Mouse (Mus musculus): ENCODE measurements at regions not wholly inside any gene's neighbourhood (a gene's known extent, or its start where the extent isn't known, plus 50 kb on each side); places are given as distances from the start of the nearest gene placed in this dataset.

GRCm38 (mm10) chr13:112025586-112025950, 216.8 kb upstream of the Map3k1 start:
- no peak overlapping the region for H3K27ac ChIP-seq
- no peak for ATAC-seq (ENCODE audit: insufficient number of reproducible peaks, insufficient read depth, low FRiP score, low TSS enrichment, low read depth)
- 80% methylated on average over 5 of the region's 5 CpGs for WGBS

DNA sequence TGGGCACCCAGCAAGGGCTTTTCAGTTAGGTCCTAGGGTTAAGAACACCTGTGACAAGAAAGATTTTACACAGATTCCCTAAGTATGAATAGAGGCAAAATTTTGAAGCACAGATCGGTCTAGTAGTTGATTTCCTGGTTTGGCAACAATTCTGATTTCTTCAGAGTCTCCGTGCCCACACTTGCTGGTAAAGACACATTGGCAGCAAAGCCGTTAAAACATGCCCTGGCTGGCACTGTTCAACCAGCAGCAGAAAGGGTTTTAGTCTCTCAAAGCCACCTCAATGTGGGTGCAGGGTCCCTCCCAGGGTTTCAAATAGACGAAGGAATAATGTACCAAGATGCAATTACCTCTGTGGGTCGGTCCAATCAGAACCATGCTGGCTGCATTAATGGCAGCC, 218.9 kb upstream of the Map3k1 start:
- Histone ChIP-seq H3K4me1 (replicated peaks) (peaks cover 7% of the 10 kb centered on the region), H3K27me3 (peaks cover 6% of the 10 kb centered on the region), H3K9ac (replicated peaks) (no peak overlapping the region), H3K4me3 (replicated peaks) (no peak overlapping the region), H3K36me3 (no peaks in the 10 kb centered on the region), H3K4me2 (no peak overlapping the region), H3K27ac (no peak overlapping the region), H3K9me3 (no peaks in the 10 kb centered on the region)
- ATAC-seq (ENCODE audit: insufficient number of reproducible peaks, insufficient read depth, low FRiP score, low TSS enrichment, low read depth) = no peak
- WGBS = 88% methylated on average over 5 of the region's 5 CpGs

More at GRCm38 (mm10) chr13:112025586-112025950, 216.8 kb upstream of the Map3k1 start:
- Histone ChIP-seq H3K9ac (replicated peaks) (no peak overlapping the region), H3K9me3 (no peaks in the 10 kb centered on the region), H3K27me3 (peaks cover 6% of the 10 kb centered on the region), H3K4me3 (replicated peaks) (no peak overlapping the region), H3K36me3 (no peaks in the 10 kb centered on the region), H3K4me2 (no peak overlapping the region), H3K4me1 (replicated peaks) (peaks cover 8% of the 10 kb centered on the region)

DNA sequence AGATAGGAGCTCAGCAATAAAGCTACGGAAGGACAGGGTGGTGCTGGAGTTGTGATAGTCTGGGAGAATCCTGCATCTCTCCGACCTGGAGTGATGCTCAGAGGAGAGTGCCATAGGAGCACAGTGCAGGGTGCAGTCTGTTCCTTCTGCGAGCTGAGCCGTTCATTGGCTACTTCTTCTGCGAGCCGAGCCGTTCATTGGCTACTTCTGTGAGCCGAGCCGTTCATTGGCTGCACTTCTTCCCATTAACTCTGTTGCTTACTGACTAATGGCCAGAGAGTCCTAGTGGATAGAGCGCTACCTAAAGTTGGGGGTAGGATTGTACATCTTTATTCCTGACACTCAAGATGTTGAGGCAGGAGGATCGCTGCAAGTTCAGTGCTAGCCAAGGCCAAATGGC, 222.3 kb upstream of the Map3k1 start:
- WGBS = 72% methylated on average over 11 of the region's 11 CpGs
- no peak for ATAC-seq (ENCODE audit: insufficient number of reproducible peaks, insufficient read depth, low FRiP score, low TSS enrichment, low read depth)
- H3K9me3 ChIP-seq = no peaks in the 10 kb centered on the region

GRCm38 (mm10) chr13:112031631-112032320, 223.0 kb upstream of the Map3k1 start:
- Histone ChIP-seq H3K9me3 (no peaks in the 10 kb centered on the region), H3K4me1 (replicated peaks) (no peaks in the 10 kb centered on the region), H3K9ac (replicated peaks) (no peak overlapping the region), H3K4me3 (replicated peaks) (no peak overlapping the region), H3K4me2 (no peak overlapping the region), H3K36me3 (no peaks in the 10 kb centered on the region), H3K27ac (no peak overlapping the region), H3K27me3 (no peaks in the 10 kb centered on the region)
- ATAC-seq (ENCODE audit: insufficient number of reproducible peaks, insufficient read depth, low FRiP score, low TSS enrichment, low read depth) = no peak
- 87% methylated on average over 24 of the region's 24 CpGs for WGBS

More for the DNA sequence above, 222.3 kb upstream of the Map3k1 start:
- H3K4me3 ChIP-seq (replicated peaks) = no peak overlapping the region
- H3K36me3 ChIP-seq = no peaks in the 10 kb centered on the region
- no peak overlapping the region for H3K9ac ChIP-seq (replicated peaks)
- H3K27ac ChIP-seq = no peak overlapping the region
- no peaks in the 10 kb centered on the region for H3K4me1 ChIP-seq (replicated peaks)
- no peaks in the 10 kb centered on the region for H3K27me3 ChIP-seq
- no peak overlapping the region for H3K4me2 ChIP-seq

- H3K27ac ChIP-seq = no peak overlapping the region
- ATAC-seq (ENCODE audit: insufficient number of reproducible peaks, insufficient read depth, low FRiP score, low TSS enrichment, low read depth) = no peak
- no peaks in the 10 kb centered on the region for H3K27me3 ChIP-seq
- H3K9me3 ChIP-seq = 0 out of 2 replicates have a peak, but pooled peaks cover 2% of the 10 kb centered on the region
- 83% methylated on average over 8 of the region's 8 CpGs for WGBS
- no peak overlapping the region for H3K4me2 ChIP-seq
- H3K9ac ChIP-seq (replicated peaks) = no peak overlapping the region
- no peaks in the 10 kb centered on the region for H3K4me1 ChIP-seq (replicated peaks)
- no peak overlapping the region for H3K4me3 ChIP-seq (replicated peaks)
- no peaks in the 10 kb centered on the region for H3K36me3 ChIP-seq
Measured at GRCm38 (mm10) chr13:112037731-112038380, 229.1 kb upstream of the Map3k1 start.

GRCm38 (mm10) chr13:112038556-112039304, 229.9 kb upstream of the Map3k1 start:
- Histone ChIP-seq H3K9me3 (0 out of 2 replicates have a peak, but pooled peaks cover 3% of the 10 kb centered on the region), H3K36me3 (no peaks in the 10 kb centered on the region), H3K4me2 (no peak overlapping the region), H3K4me3 (replicated peaks) (no peak overlapping the region), H3K9ac (replicated peaks) (no peak overlapping the region), H3K4me1 (replicated peaks) (no peaks in the 10 kb centered on the region), H3K27ac (no peak overlapping the region), H3K27me3 (no peaks in the 10 kb centered on the region)
- 90% methylated on average over 9 of the region's 9 CpGs for WGBS
- no peak for ATAC-seq (ENCODE audit: insufficient number of reproducible peaks, insufficient read depth, low FRiP score, low TSS enrichment, low read depth)

DNA sequence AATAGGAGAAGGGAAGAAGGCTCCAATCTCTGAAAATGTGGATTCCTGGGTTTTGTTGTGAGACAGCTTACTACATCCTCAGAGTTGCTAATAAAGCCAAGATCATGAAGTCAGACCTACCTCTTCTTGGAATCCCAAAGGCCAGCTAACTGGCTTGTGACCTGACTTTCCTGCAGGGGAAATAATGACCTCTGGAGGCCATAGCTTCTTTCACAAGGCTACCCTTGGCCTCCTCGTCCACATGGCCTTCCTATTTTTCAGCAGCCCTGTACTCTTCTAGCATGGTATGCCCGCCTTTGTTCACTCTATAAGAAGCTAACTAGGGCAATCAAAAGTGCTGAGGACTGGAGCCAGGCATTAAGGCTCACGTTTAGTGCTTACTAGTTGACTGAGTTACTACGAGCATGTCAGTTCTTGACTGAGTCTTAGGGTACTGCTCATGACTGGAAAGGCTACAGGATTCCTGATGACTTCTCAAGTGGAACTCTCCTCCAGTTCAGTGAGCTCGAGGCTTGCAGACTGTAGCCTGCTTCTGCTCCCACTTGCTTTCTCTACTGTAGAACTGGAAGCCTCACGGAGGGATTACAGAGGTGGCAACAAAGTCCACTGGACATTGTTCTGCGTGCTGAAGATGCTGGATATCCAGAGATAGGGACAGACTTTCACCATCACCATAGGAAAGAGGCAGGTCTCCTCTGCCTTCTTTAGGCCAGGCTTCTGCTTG, 230.8 kb upstream of the Map3k1 start:
- H3K9me3 ChIP-seq = 0 out of 2 replicates have a peak, but pooled peaks cover 3% of the 10 kb centered on the region
- no peak for ATAC-seq (ENCODE audit: insufficient number of reproducible peaks, insufficient read depth, low FRiP score, low TSS enrichment, low read depth)
- H3K4me2 ChIP-seq = no peak overlapping the region
- no peaks in the 10 kb centered on the region for H3K4me1 ChIP-seq (replicated peaks)
- H3K4me3 ChIP-seq (replicated peaks) = no peak overlapping the region
- WGBS = 82% methylated on average over 7 of the region's 7 CpGs
- H3K36me3 ChIP-seq = no peaks in the 10 kb centered on the region
- H3K27ac ChIP-seq = no peak overlapping the region
- no peaks in the 10 kb centered on the region for H3K27me3 ChIP-seq
- H3K9ac ChIP-seq (replicated peaks) = no peak overlapping the region

DNA sequence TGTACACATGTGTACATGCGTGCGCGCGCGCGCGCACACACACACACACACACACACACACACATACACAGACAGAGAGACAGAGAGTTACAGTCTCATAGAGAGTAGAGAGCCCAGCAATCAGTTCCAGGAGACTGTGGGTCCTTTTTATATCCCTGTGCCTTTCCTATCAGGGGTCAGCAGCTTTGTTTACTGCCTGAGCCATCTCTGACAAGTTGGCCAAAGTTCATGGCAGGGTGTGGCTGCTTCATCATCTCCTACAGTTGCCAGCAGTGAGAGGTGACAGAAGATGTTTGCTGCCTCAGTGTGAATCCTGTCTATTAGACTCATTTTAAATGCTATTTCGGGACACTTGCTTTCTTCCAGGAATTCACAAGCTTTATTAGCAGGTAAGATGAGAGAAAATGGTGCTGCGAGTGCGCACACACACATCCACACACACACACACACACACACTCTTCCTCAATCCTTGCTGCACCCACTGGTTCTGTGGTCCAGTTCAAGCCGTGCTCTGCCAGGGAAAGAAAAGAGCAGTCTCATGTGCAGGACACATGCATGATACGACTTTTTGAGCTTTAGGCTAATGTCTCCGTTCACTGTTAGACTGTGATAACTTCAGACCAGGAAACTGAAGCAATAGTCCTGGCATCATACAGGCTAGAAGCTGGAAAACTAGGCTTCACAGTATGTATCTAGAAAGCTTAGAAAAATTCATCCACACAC, 234.9 kb upstream of the Map3k1 start:
- no peak overlapping the region for H3K9ac ChIP-seq (replicated peaks)
- peaks cover 5% of the 10 kb centered on the region; the same call in 1 of the 2 replicates for H3K4me1 ChIP-seq (replicated peaks)
- H3K4me2 ChIP-seq = no peak overlapping the region
- H3K27ac ChIP-seq = no peak overlapping the region
- no peak overlapping the region for H3K4me3 ChIP-seq (replicated peaks)
- WGBS = 94% methylated on average over 13 of the region's 13 CpGs
- H3K27me3 ChIP-seq = no peaks in the 10 kb centered on the region
- H3K36me3 ChIP-seq = no peaks in the 10 kb centered on the region
- no peak for ATAC-seq (ENCODE audit: insufficient number of reproducible peaks, insufficient read depth, low FRiP score, low TSS enrichment, low read depth)
- 0 out of 2 replicates have a peak, but pooled peaks cover 3% of the 10 kb centered on the region for H3K9me3 ChIP-seq

DNA sequence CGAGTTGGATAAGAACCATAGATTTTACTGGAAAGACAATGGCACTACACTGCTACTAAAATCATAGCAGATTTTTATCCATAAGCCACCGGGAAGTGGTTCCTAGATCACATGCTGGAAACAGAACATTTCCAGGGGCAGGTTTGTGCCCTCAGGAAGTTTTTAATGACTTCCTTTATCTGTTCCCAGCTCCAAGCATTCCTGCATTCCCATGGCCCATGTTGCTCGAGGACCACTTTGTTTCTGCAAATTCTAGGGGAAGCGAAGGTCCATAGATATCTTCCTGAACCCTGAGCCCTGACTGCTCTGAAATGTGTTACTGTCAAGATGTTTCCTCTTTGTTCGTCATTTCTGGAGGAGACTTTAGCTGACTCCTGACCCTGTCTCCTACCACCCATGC, 235.6 kb upstream of the Map3k1 start:
- Histone ChIP-seq H3K4me3 (replicated peaks) (no peak overlapping the region), H3K9me3 (0 out of 2 replicates have a peak, but pooled peaks cover 3% of the 10 kb centered on the region), H3K36me3 (no peaks in the 10 kb centered on the region), H3K27ac (no peak overlapping the region), H3K27me3 (no peaks in the 10 kb centered on the region), H3K4me1 (replicated peaks) (peaks cover 5% of the 10 kb centered on the region; the same call in 1 of the 2 replicates), H3K4me2 (no peak overlapping the region), H3K9ac (replicated peaks) (no peak overlapping the region)
- WGBS = 71% methylated on average over 5 of the region's 5 CpGs
- ATAC-seq (ENCODE audit: insufficient number of reproducible peaks, insufficient read depth, low FRiP score, low TSS enrichment, low read depth) = no peak
